Mouse (Mus musculus) thymus, postnatal 36 days (tissue): Measurements from ENCODE around the gene Ano9.

Experiments used
- DNase-seq, 2 experiments: peaks; one replicate each; pipeline ENCODE4 v3.0.0; 2022; ENCODE audit warnings: mixed read lengths in 2 of 2

The Ano9 gene

GRCm38 (mm10) chr7:141099911-141100691, 17.5 kb downstream of the Ano9 start, which contains the start of gene Sigirr:
TSS of gene Sigirr (minus strand) at chr7:141100572.
- DNase-seq: peak; percentile 69 to 76

DNA sequence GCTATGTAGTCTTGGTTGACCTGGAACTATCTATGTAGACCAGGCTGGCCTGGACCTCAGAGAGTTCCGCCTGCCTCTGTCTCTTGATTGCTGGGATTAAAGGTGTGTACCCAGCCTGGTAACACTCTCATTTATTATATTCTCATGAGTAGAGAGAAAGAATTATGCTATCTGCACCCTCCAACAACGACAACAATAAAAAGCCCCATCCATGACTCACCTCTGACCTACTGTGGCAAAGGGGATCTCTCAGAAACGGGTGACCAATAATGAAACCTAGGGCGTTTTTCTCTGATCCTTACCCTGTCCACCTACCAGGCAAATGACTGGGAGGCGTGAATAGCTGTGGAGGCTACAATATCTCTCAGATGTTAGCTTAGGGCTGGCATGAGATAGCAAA, 20.4 kb downstream of the Ano9 start:
- no peak for DNase-seq

- DNase-seq: peak; percentile 95 to 97
These were observed 21.0 kb downstream of the Ano9 start for GRCm38 (mm10) chr7:141096649-141097056.

GRCm38 (mm10) chr7:141096021-141096420, 21.6 kb downstream of the Ano9 start:
- peak; percentile 58 to 71 for DNase-seq

- DNase-seq: no peak
These were observed 23.0 kb downstream of the Ano9 start for GRCm38 (mm10) chr7:141094487-141095205.

DNA sequence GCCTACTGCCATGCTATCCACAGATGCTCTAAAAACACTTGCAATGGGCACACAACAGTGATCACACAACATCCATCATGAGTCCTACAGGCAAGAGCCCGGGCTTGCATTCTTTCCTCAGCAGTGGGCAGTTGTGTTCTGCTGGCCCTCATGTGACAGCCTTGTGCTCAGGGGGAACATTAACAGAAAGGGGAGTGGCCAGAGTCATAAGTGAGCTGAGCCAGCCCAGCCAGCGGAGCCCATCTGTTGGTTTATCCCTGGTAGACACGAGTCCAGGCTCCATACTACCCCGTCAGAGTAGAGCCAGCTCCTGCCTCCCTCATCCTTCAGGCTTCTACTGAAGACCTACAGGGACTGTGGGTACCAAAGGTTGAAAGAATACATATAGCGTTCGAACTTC, 23.7 kb downstream of the Ano9 start:
- DNase-seq: no peak

DNA sequence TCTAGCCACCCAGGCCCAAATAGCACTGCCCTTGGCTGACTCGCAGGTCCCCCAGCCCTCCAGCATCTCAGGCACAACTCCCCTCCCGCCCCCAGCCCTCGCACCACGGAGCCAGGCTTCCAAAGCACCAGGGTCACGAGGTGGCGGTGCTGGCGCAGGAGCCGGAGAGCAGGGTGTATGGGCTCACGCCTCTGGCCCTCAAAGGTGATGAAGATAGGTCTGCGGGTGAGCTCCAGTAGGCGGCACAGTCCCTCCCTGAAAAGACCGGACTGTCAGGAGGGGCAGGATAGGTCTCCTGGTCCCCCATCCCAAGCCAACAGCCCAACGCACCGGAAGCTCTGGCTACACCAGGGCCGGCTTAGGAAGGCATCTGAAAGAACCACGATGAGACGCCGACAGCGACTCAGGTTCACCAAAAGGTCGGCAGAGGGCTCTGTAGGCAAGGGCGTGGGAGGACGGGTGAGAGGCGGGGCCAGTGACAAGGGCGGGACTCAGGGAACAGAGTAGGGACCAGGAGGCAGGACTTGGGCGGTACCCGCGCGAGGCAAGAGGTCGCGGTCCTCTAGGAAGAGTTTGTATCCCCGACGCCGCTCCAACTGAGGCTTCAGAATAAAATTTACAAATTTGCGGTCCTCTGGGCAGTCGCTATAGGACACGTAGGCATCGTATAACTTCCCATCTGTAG, 25.4 kb downstream of the Ano9 start:
- peak; percentile 87 to 90 for DNase-seq

DNA sequence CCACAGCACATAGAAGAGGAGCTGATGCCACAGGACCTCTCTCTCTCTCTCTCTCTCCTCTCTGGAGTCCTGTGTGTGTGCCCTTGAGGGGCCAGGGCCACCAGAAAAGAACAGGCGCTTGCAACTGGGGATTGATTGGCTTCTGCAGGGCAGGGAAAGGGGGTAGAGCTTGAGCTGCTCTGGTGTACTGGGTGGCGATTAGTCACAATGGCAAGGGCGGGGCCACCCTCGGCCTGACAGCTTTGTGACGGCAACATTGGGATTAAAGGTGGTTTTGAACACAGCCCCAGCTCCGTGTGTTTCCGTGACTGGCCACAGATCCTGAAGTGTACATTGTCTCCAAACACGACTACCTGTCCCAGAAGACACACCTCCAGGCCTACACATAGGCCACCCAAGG, 27.4 kb downstream of the Ano9 start:
- DNase-seq: no peak

- peak; percentile 53 to 54 for DNase-seq
These were observed 29.1 kb downstream of the Ano9 start for GRCm38 (mm10) chr7:141088473-141088872.

DNA sequence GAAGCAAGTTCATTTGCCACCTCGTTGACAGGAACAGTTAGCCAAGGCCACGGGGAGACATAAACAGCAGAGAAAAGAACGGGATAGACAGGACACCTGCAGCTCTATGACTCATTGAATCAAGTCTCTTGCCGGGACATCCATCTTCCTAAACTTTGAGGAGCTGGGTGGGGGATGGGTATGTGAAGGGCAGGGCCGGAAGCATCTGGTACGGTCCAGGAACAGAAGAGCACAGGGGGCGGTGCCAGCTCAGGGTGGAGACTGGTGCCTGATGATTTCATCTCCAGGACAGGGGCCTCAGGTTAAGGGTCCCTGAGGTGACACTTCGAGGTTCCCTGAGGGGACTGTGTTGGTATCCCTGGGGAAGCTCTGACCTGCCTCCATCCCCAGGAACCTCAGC, 29.7 kb downstream of the Ano9 start:
- peak; percentile 54 to 71 for DNase-seq

GRCm38 (mm10) chr7:141079481-141080449, 37.8 kb downstream of the Ano9 start:
- no peak for DNase-seq

DNA sequence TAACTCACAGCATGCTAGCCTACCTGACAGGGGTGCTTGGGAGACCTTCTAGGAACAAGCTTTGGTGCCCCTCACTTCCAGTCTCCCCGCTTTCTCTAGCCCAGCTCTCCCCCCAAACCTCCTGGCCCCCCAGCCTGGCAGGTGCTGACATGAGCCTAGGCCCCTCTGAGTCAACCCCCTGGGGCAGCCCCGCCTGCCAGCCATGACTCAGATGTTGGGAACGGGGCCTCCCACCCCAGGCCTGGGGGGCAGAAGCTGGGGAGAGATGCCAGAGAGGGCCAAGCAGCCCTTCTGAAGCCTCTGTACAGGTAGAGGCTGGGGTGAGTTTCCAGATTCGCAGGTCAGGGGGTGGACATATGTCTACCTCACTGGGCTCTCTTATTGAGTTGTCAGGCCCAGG, 38.7 kb downstream of the Ano9 start:
- DNase-seq: no peak

GRCm38 (mm10) chr7:141077841-141078240, 39.8 kb downstream of the Ano9 start, which contains the start of gene Pkp3:
TSS of gene Pkp3 (plus strand) at chr7:141078218.
- no peak for DNase-seq

DNA sequence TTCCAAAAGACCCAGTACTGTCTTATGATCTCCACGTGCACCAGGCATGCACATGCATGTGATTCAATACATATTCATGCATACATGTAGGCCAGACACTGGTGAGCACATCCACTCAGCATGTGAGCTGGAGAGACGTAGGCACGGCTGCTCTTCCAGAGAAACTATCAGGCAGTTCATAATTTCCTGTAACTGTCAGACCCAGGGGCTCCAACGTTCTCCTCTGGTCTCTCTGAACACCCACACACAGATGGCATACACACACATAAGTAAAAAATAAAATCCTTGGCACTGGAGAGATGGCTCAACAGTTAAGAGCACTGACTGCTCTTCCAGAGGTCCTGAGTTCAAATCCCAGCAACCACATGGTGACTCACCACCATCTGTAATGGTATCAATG, 43.8 kb downstream of the Ano9 start:
- no peak for DNase-seq

DNA sequence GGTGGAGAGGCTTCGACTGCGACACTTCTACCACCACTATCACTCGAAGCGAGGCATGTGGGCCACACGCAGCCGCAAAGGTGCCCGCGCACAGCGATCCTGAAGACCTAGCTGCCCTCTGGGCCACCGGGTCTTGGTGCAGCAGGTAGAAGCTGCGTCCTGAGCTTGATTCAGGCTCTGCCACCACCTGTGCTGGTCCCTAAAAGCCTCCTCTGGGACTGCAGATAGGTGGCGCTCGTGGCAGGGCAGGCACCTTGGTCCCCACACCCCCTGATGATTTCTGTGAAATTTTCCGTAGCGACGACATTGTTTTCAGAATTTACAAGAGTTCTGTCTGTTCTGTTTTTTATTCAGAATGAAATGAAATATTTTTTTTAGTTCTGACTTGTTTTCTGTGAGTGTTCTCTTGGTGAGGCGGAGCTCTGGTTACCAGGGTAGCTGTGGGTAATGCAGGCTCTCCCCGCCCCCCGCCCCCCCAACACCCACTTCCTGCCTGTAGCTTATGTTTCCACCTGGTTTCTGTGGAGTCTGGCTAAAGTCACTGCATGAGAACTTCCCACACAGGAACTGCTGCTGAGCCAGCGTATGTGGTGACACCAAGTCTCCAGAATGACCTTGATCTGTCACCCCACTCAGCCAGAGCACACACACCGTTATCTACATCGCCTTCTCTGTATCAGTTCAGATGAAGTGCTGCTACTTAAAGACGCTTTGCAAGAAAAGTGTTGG, 45.4 kb downstream of the Ano9 start:
- DNase-seq: peak; percentile 77 to 79

- peak; percentile 68 to 72 for DNase-seq
These were observed 47.3 kb downstream of the Ano9 start for GRCm38 (mm10) chr7:141070058-141070862.

GRCm38 (mm10) chr7:141068351-141068750, 49.3 kb downstream of the Ano9 start:
- DNase-seq: peak in 1 of 2 experiments; percentile 20

DNA sequence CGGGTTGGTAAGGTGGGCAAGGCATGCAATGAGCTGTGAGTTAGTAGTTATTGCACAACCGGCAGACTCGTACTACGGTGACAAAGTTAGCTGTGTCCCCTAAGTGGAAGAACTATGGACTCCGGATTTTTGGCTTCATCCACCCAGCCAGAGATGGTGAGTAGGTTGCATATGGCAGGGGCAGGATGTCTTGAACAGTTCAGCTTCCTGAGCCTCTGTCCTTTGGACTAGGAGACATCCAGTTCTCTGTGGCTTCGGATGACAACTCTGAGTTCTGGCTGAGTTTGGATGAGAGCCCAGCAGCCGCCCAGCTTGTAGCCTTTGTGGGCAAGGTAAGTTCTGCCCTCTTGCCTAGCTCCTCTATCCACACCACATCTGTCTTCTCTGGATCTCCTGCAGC, 53.0 kb downstream of the Ano9 start:
- no peak for DNase-seq

- peak in 1 of 2 experiments; percentile 47 for DNase-seq
These were observed 53.4 kb downstream of the Ano9 start for GRCm38 (mm10) chr7:141064175-141064574.

DNA sequence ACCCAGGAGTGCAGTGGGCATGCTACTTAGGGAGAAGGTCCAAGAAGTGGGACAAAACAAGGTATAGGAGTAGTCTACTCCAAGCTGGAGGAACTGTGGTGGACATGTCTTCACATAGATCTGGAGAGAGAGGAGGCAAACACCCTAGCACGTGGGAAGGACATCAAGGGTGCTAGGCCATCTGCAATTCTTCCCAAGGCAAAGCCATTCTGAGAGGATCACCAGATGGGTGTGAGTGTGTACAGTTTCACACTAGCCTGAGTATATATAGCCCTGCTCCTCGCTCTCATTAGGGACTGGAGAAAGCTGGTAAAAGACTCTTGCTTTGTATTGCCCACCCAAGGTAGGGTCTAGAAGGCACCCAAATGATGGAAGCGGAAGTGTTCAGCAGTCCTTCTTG, 54.3 kb downstream of the Ano9 start:
- no peak for DNase-seq

GRCm38 (mm10) chr7:141062525-141062924, 55.1 kb downstream of the Ano9 start:
- no peak for DNase-seq
